Mouse (Mus musculus) lung, embryonic 16.5 days (tissue): ENCODE measurements around the gene Slc16a12. TPM values are rescaled to one million over a fixed set of nuclear protein-coding genes. Genes with fewer than 3 reads are reported as not detected.
A peak's percentile ranks its signal among the peaks of the same experiment; 100 is the strongest.

Experiments used
- ATAC-seq: fragments of 200-750 bp; cut with Nextera tagmentation; 2 replicates; pipeline ENCODE4 v1.8.0; 2017; ENCODE audit warnings: low read depth, mild to moderate bottlenecking, moderate library complexity
- H3K27ac ChIP-seq: fragments of 300-500 bp; sonication (generic); 2 replicates; pipeline ENCODE4 v1.5.1; 2014; ENCODE audit warnings: mild to moderate bottlenecking, control low read depth, low read length
- H3K27me3 ChIP-seq: fragments of 300-500 bp; sonication (generic); 2 replicates; pipeline ENCODE4 v1.6.1; 2014; ENCODE audit warnings: low read depth, low read length, mixed read lengths; ENCODE audit not compliant: control insufficient read depth, insufficient read depth
- H3K36me3 ChIP-seq: fragments of 300-500 bp; sonication (generic); 2 replicates; pipeline ENCODE4 v1.6.1; 2014; ENCODE audit warnings: low read length; ENCODE audit not compliant: control insufficient read depth, insufficient read depth
- H3K4me1 ChIP-seq: fragments of 300-500 bp; sonication (generic); replicated peaks from 2 replicates; pipeline ENCODE4 v1.6.1; 2014; ENCODE audit warnings: low read length, mixed read lengths; ENCODE audit not compliant: control insufficient read depth, insufficient read depth
- H3K4me2 ChIP-seq: fragments of 300-500 bp; sonication (generic); 2 replicates; pipeline ENCODE4 v1.6.1; 2014; ENCODE audit warnings: low read depth, low read length, control low read depth
- H3K4me3 ChIP-seq: fragments of 300-500 bp; sonication (generic); 2 replicates; pipeline ENCODE4 v1.5.1; 2014; ENCODE audit warnings: mild to moderate bottlenecking, low read length, control low read depth
- H3K9ac ChIP-seq: fragments of 300-500 bp; sonication (generic); 2 replicates; pipeline ENCODE4 v1.6.1; 2014; ENCODE audit warnings: low read length, control low read depth
- H3K9me3 ChIP-seq: fragments of 300-500 bp; sonication (generic); 2 replicates; pipeline ENCODE4 v1.6.1; 2016; ENCODE audit warnings: low read length; ENCODE audit not compliant: control insufficient read depth
- WGBS: fragments of 180-500 bp; shearing (Covaris S2); extraction: QIAGEN DNeasy Blood & Tissue Kit; methylation state at CpG from one replicate; pipeline ENCODE4 v1.1.7; 2014; 5-methylcytosine and 5-hydroxymethylcytosine counted together
- polyA plus RNA-seq: library from polyadenylated mRNA; unstranded; fragments of >200 nt; fragmentation: Nextera tagmentation; extraction: Ambion mirVana; gene quantifications from 2 replicates; pipeline ENCODE4 v1.2.1, GENCODE M21; 2015

The Slc16a12 gene
- polyA plus RNA-seq = 15.7 and 16.0 TPM in 2 replicates

DNA sequence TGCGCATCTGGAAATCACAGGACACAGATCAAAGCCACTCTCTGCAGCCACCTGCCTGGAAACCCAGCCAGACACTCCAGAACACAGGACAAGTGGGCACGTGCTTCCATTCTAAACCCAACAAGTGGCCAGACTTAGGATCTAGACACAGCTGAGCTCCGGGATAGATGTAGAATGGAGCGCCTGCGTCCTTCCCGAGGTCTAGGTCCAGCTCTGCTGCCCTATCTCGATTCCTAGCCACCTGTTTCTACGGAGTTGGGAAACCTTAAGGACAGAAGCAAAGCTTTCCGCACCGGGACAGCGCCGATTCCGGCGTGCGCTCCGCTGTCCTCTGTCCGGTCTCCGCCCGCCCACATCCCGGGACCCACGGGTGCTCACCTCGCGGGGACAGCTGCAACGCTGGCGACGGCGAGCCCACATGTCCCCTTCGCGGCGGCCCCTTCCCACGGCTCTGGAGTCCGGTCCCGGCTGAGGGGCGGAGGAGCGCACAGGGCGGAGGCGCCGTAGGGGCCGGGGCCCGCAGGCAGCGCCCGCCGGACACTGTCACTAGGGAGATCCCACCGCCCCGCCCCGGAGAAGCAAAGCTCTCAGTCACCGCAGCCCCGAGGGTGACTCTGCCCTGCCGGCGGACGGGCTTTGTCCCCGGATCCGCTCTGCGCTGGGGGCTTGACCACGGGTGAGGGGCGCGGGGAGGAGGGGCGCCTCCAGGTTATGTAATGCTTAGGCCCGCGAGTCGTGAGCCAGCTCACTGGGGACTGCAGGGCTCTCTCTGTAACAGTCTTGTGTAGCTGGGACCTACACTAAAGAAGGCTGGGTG is at the start of gene Slc16a12:
TSS of gene Slc16a12 (minus strand) at position 602 of the 817 bp plus-strand sequence.
- 0 out of 2 replicates have a peak, but pooled peaks cover 2% of the 10 kb centered on the region for H3K4me1 ChIP-seq
- peaks cover 6% of the 10 kb centered on the region; the same call in 1 of the 2 replicates for H3K27me3 ChIP-seq
- WGBS = under 1% methylated on average over 52 of the region's 61 CpGs
- H3K27ac ChIP-seq = peak within 1 kb of the TSS; percentile 98
- peak within 1 kb of the TSS; percentile 95 for H3K4me2 ChIP-seq
- peak; percentile 84 for ATAC-seq
- no peaks in the 10 kb centered on the region for H3K9me3 ChIP-seq
- peak within 1 kb of the TSS; percentile 74 for H3K4me3 ChIP-seq
- H3K9ac ChIP-seq = peak within 1 kb of the TSS; percentile 86
- no peaks in the 10 kb centered on the region for H3K36me3 ChIP-seq

DNA sequence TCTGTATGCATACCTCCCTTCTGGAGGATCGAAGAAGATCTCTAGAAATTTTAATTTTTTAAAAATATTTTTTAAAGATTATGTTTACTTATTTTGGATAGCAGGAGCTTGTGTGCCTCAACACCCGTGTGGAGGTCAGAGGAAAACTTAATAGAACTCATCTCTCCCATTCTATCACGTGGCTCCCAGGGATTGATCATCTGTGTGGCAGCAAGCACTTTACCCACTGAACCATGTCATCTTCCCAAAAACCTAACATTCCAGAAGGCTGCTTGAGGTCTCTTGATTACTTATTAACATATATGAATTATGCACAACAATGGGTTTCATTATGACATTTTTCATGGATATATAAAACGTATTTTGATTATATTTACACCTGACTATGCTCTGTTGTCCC is 49.3 kb upstream of the Slc16a12 start:
- ATAC-seq = no peak
- H3K4me1 ChIP-seq = peaks cover 3% of the 10 kb centered on the region
- no peak overlapping the region for H3K27ac ChIP-seq

DNA sequence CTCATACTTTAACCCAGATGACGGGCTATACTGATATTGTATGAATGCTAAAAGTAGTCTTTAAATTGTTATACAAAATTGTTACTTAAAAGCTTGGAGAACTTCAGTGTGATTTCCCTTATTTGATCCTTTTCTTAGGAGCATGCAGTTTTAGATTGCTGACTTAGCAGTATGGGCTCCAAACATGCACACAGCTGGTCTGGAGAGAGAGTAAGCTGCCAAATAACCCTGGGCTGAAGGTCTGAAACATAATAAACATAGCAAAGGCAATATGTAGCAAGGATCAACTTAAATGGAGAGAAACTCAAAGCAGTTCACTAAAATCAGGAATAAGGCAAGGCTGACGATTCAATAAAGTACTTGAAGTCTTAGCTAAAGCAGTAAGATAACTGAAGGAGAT is 35.4 kb upstream of the Slc16a12 start:
- no peak overlapping the region for H3K27ac ChIP-seq
- 0 out of 2 replicates have a peak, but pooled peaks cover 2% of the 10 kb centered on the region for H3K4me1 ChIP-seq

More for the DNA sequence above, 49.3 kb upstream of the Slc16a12 start:
- no peak overlapping the region for H3K4me3 ChIP-seq
- H3K4me2 ChIP-seq = no peak overlapping the region
- H3K27me3 ChIP-seq = no peaks in the 10 kb centered on the region
- WGBS = 67% methylated on average over 4 of the region's 4 CpGs
- H3K9ac ChIP-seq = no peak overlapping the region
- H3K9me3 ChIP-seq = no peaks in the 10 kb centered on the region
- H3K36me3 ChIP-seq = no peaks in the 10 kb centered on the region

DNA sequence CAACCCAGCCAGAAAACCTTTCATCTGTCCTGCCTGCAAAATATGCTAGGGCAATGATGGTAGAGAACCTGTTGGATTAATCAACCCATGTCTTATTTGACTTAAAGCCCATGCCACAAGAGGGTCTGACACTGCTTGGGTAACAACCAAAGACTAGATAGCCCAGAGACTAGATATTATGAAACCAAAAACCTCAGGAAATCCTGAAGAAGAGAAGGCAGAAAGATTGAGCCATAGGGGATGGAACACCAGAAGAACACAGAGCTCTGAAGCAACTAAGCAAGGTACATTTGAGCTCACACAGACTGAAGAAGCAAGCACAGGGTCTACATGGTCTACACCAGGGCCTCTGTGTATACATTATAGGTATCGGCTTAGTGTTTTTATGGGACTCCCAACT is 31.9 kb upstream of the Slc16a12 start:
- WGBS = 97% methylated on average over 1 of the region's 1 CpGs
- H3K36me3 ChIP-seq = no peaks in the 10 kb centered on the region
- H3K9ac ChIP-seq = no peak overlapping the region

More for the DNA sequence above, 35.4 kb upstream of the Slc16a12 start:
- H3K36me3 ChIP-seq = no peaks in the 10 kb centered on the region
- no peaks in the 10 kb centered on the region for H3K27me3 ChIP-seq
- no peaks in the 10 kb centered on the region for H3K9me3 ChIP-seq
- 74% methylated on average over 2 of the region's 2 CpGs for WGBS
- peak; percentile 65; the same call in 1 of the 2 replicates for ATAC-seq
- H3K9ac ChIP-seq = no peak overlapping the region
- H3K4me2 ChIP-seq = no peak overlapping the region
- no peak overlapping the region for H3K4me3 ChIP-seq

DNA sequence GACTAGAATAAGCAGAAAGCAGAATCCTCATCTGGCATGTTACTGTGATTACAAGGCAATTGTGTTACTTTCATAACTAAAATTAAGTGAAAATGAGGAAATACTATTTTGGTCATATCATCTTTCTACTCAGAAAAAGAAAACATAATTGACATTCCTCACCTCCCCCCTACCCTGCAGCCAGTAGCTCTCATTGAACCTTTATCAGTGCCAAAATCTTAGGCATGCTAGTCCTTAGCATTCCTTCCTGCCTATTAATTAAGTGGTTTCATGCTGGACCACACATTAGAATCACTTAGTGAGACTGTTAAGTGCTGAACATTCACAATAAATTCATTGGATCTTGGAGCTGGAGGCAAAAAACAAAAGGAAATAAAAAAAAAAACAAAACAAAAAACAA is 31.0 kb upstream of the Slc16a12 start:
- H3K9me3 ChIP-seq = no peaks in the 10 kb centered on the region
- no peak overlapping the region for H3K27ac ChIP-seq
- no peak overlapping the region for H3K4me3 ChIP-seq
- H3K27me3 ChIP-seq = no peaks in the 10 kb centered on the region
- no peak overlapping the region for H3K4me2 ChIP-seq
- H3K9ac ChIP-seq = no peak overlapping the region
- no peaks in the 10 kb centered on the region for H3K36me3 ChIP-seq
- H3K4me1 ChIP-seq = 0 out of 2 replicates have a peak, but pooled peaks cover 2% of the 10 kb centered on the region
- peak; percentile 78; the same call in 1 of the 2 replicates for ATAC-seq

More for the DNA sequence above, 31.9 kb upstream of the Slc16a12 start:
- ATAC-seq = no peak
- no peak overlapping the region for H3K27ac ChIP-seq
- H3K27me3 ChIP-seq = no peaks in the 10 kb centered on the region
- 0 out of 2 replicates have a peak, but pooled peaks cover 2% of the 10 kb centered on the region for H3K4me1 ChIP-seq
- H3K4me3 ChIP-seq = no peak overlapping the region
- H3K9me3 ChIP-seq = no peaks in the 10 kb centered on the region
- no peak overlapping the region for H3K4me2 ChIP-seq

DNA sequence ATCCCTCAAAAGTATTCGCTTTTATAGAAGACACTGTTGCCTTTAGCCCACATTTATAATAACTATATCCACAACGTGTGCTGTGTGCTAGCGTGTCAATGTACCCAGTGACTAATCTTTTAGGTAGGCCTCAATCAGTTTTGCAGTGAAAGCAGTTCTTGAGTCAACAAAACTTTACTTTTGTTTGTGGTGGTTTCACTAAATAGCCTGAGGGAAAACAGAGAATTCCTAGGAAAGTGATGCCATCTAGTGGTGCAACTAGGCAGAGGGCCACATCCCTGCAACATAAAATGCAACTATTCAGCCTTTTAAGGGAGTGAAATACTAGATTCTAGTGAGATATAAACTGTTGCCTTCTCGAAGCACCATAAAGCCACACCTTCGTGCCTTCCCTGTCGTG is 25.7 kb upstream of the Slc16a12 start:
- Histone ChIP-seq H3K4me2 (no peak overlapping the region), H3K9ac (no peak overlapping the region), H3K27ac (no peak overlapping the region), H3K36me3 (no peaks in the 10 kb centered on the region), H3K27me3 (no peaks in the 10 kb centered on the region), H3K4me1 (no peaks in the 10 kb centered on the region), H3K9me3 (no peaks in the 10 kb centered on the region), H3K4me3 (no peak overlapping the region)
- WGBS = 18% methylated on average over 6 of the region's 6 CpGs
- ATAC-seq = peak; percentile 52; the same call in 1 of the 2 replicates

DNA sequence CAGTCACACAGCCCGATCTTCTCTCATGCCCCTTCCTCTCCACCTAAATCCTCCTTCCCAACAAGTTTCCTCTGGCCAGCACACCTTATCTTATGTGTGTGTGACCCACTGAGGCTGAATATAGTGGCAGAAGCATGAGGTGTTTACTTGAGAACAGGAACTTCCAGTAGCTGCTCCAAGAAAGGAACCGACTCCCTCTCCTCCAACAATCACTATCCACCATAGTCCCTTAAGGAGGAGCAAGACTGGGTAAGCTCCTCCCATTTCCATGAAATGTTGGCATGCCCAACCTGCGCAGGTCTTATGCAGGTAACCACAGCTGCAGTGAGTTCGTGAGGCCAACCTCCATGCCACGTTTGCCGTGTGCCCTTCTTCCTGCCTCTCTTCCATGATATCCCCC is 23.7 kb upstream of the Slc16a12 start:
- no peak overlapping the region for H3K9ac ChIP-seq
- H3K4me1 ChIP-seq = no peaks in the 10 kb centered on the region
- no peaks in the 10 kb centered on the region for H3K27me3 ChIP-seq
- no peak for ATAC-seq
- H3K4me2 ChIP-seq = no peak overlapping the region
- WGBS = 77% methylated on average over 6 of the region's 6 CpGs
- H3K27ac ChIP-seq = no peak overlapping the region
- H3K9me3 ChIP-seq = no peaks in the 10 kb centered on the region
- no peak overlapping the region for H3K4me3 ChIP-seq
- H3K36me3 ChIP-seq = no peaks in the 10 kb centered on the region

DNA sequence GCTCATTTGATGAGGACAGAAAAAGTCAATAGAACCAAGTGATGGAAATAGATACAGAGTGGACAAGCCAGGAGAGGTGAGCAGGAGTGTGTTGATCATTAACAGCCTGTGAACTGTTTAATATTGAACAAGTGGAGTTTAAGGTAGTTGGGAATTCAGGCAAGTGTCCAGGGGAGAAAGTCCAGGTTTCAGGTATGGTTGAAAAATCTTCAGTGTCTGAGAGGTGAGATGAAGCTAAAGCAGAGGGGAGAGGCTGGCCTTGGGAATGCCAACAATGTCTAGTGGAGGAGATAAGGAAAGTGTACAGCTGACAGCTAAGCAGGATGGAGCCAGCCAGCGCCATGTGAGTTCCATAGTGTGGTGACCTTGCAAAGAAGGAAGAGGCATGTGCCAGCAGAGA is 11.7 kb upstream of the Slc16a12 start:
- Histone ChIP-seq H3K27me3 (no peaks in the 10 kb centered on the region), H3K9ac (no peak overlapping the region), H3K9me3 (no peaks in the 10 kb centered on the region; the same call in 1 of the 2 replicates), H3K4me2 (no peak overlapping the region), H3K36me3 (no peaks in the 10 kb centered on the region), H3K4me3 (no peak overlapping the region), H3K27ac (peak overlapping the region; percentile 75), H3K4me1 (0 out of 2 replicates have a peak, but pooled peaks cover 3% of the 10 kb centered on the region)
- peak; percentile 71 for ATAC-seq
- WGBS = 37% methylated on average over 1 of the region's 1 CpGs

DNA sequence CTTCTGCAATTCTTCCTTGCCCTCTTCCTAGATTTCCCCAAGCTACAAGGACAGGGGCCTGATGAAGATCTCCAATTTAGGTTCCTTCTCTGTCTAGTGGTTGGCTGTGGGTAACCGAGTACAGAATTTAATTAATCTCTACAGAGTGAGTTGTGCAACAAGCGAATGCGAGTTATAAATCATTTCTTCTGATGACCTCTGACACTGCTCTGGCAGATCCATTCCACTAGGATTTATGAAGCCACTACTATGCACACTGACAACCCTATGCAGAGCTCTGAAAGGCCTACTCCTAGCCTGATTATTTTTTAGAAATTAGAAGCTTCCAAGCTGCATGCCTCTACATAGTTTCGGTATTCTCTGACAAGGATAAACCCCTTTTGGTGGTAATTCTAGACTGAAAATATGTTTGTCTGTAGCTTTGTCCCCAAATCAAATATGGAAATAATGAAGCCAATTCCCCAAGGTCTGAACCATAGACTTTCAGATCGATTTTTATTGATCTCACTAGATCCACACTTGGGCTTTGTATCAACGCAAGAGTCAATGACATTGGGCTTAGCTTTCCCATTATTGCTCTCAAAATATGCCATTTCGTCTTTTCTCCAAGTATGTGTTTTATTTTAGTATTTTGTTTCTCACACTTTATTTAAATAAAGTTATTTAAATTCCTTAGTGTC is 9.6 kb upstream of the Slc16a12 start:
- no peak overlapping the region for H3K27ac ChIP-seq
- H3K4me1 ChIP-seq = peaks cover 3% of the 10 kb centered on the region; the same call in 1 of the 2 replicates
- no peaks in the 10 kb centered on the region for H3K27me3 ChIP-seq
- WGBS = 83% methylated on average over 7 of the region's 7 CpGs
- H3K36me3 ChIP-seq = no peaks in the 10 kb centered on the region
- H3K4me3 ChIP-seq = no peak overlapping the region
- no peak overlapping the region for H3K4me2 ChIP-seq
- H3K9me3 ChIP-seq = no peaks in the 10 kb centered on the region; the same call in 1 of the 2 replicates
- no peak overlapping the region for H3K9ac ChIP-seq
- ATAC-seq = no peak
